Mouse (Mus musculus): ENCODE results near the gene Oasl2. TPM values are rescaled to one million over a fixed set of nuclear protein-coding genes. Genes with fewer than 3 reads are reported as not detected.
"Not testable (repeated sequence)": the region's sequence is repeated elsewhere in the genome, so short reads cannot be mapped to it uniquely, and the experiment has no call there.

The Oasl2 gene
- polyA plus RNA-seq, 1 experiment from 2014 or later, result 1.8 TPM

DNA sequence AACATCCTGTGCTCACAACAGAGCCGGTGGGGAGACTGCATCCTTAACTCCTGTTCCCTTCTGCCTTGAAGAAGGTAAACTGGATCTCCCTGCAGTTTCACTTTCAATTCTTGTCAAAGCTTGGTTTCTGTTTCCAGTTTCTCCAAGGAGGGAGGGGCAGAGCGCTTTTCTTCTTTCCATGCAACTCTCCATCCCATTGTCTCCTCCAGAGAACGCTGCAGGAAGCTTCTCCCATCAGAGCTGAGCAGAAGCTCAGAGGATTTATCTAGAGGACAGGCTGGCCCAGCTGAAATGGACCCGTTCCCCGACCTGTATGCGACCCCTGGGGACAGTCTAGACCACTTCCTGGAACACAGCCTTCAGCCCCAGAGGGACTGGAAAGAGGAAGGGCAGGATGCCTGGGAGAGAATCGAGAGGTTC lies 648 bp downstream of the Oasl2 start:
- 20% methylated on average over 7 of the region's 7 CpGs for WGBS
- Histone ChIP-seq H3K4me3 (ENCODE audit: low read depth, low read length) (no peak overlapping the region; the same call in 1 of the 2 replicates), H3K9me3 (ENCODE audit: control insufficient read depth, low read length) (no peaks in the 10 kb centered on the region), H3K36me3 (ENCODE audit: control insufficient read depth, insufficient read depth, low read length) (no peaks in the 10 kb centered on the region), H3K9ac (ENCODE audit: low read length) (peak overlapping the region; percentile 49), H3K27ac (replicated peaks; ENCODE audit: low read depth, low read length) (no peak overlapping the region), H3K4me2 (ENCODE audit: low read depth, severe bottlenecking) (no peak overlapping the region), H3K27me3 (ENCODE audit: control insufficient read depth, insufficient read depth, low read length) (no peaks in the 10 kb centered on the region), H3K4me1 (ENCODE audit: control insufficient read depth, insufficient read depth, low read length) (peaks cover 4% of the 10 kb centered on the region)
- DNase-seq (ENCODE audit: low spot score) (no peak), ATAC-seq (ENCODE audit: insufficient number of reproducible peaks, low FRiP score, low TSS enrichment, low read depth) (no peak)

GRCm38 (mm10) chr5:114898857-114899256 lies 2.1 kb downstream of the Oasl2 start:
- no peak for ATAC-seq (ENCODE audit: insufficient number of reproducible peaks, low FRiP score, low TSS enrichment, low read depth)
- DNase-seq (ENCODE audit: low spot score), result no peak
- no peaks in the 10 kb centered on the region for H3K9me3 ChIP-seq (ENCODE audit: control insufficient read depth, low read length)
- H3K27ac ChIP-seq (replicated peaks; ENCODE audit: low read depth, low read length), result no peak overlapping the region
- no peak overlapping the region for H3K9ac ChIP-seq (ENCODE audit: low read length)
- H3K36me3 ChIP-seq (ENCODE audit: control insufficient read depth, insufficient read depth, low read length), result no peaks in the 10 kb centered on the region
- 80% methylated on average over 7 of the region's 7 CpGs for WGBS
- H3K4me3 ChIP-seq (ENCODE audit: low read depth, low read length), result no peak overlapping the region
- no peak overlapping the region for H3K4me2 ChIP-seq (ENCODE audit: low read depth, severe bottlenecking)
- H3K4me1 ChIP-seq (ENCODE audit: control insufficient read depth, insufficient read depth, low read length), result peaks cover 4% of the 10 kb centered on the region
- no peaks in the 10 kb centered on the region for H3K27me3 ChIP-seq (ENCODE audit: control insufficient read depth, insufficient read depth, low read length)

DNA sequence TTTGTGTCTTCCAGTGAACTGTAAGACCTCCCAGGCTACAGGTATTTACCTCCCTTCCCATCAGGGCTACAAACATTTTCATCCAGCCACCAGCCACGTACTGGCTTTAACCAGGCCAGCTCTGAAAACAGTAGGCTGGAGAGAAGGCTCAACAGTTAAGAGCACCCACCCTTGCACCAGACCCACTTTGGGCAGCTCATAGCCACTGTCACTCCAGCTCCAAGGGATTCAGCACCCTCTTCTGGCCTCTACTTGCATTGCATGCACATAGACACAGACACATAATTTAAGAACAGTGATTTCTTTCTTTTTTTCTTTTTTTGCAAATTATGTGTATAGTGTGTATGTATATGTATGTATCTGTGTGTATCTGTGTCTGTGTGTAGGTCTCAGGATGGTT lies 5.7 kb downstream of the Oasl2 start:
- no peak overlapping the region for H3K4me3 ChIP-seq (ENCODE audit: low read depth, low read length)
- no peak overlapping the region for H3K27ac ChIP-seq (replicated peaks; ENCODE audit: low read depth, low read length)
- no peak overlapping the region for H3K4me2 ChIP-seq (ENCODE audit: low read depth, severe bottlenecking)
- DNase-seq (ENCODE audit: low spot score) (peak; percentile 68), ATAC-seq (ENCODE audit: insufficient number of reproducible peaks, low FRiP score, low TSS enrichment, low read depth) (no peak)
- H3K36me3 ChIP-seq (ENCODE audit: control insufficient read depth, insufficient read depth, low read length), result no peaks in the 10 kb centered on the region
- 33% methylated on average over 1 of the region's 1 CpGs for WGBS
- peaks cover 1% of the 10 kb centered on the region for H3K4me1 ChIP-seq (ENCODE audit: control insufficient read depth, insufficient read depth, low read length)
- no peaks in the 10 kb centered on the region for H3K27me3 ChIP-seq (ENCODE audit: control insufficient read depth, insufficient read depth, low read length)
- no peak overlapping the region for H3K9ac ChIP-seq (ENCODE audit: low read length)
- H3K9me3 ChIP-seq (ENCODE audit: control insufficient read depth, low read length), result no peaks in the 10 kb centered on the region

DNA sequence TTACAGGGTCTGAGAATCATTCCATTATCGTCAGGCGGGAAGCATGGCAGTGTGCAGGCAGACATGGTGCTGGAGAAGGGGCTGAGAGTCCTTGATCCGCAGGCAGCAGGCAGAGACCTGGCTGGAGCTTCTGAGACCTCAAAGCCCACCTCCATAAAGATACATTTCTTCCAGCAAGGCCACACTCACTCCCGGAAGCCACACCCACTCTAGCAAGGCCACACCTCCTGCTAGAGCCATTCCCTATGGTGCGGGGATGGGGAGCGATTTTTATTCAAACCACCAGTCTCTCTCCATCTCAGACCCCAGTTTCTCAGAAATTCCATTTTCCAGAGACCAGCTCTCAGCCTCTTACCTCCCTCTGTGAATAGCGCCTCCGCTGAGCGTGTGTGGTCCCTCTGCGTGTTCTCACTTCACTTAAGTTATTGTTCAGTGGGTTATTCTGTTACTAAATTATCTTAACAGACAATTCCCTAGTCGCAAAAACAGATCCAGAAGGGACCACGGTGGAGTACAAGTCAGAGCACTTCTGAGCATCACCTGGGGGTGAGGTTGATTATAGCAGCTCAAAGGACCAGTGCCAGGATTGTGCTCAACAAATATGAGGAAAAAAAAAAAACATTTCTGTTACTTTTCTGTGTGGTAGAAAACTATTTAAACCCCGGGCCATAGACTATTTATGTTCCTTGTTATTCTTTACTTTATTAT lies 12.0 kb downstream of the Oasl2 start:
- H3K36me3 ChIP-seq (ENCODE audit: control insufficient read depth, insufficient read depth, low read length), result no peaks in the 10 kb centered on the region
- H3K27ac ChIP-seq (replicated peaks; ENCODE audit: low read depth, low read length), result no peak overlapping the region
- no peaks in the 10 kb centered on the region for H3K9me3 ChIP-seq (ENCODE audit: control insufficient read depth, low read length)
- no peak overlapping the region for H3K9ac ChIP-seq (ENCODE audit: low read length)
- peak; percentile 30 for DNase-seq (ENCODE audit: low spot score)
- H3K27me3 ChIP-seq (ENCODE audit: control insufficient read depth, insufficient read depth, low read length), result no peaks in the 10 kb centered on the region
- H3K4me2 ChIP-seq (ENCODE audit: low read depth, severe bottlenecking), result no peak overlapping the region
- WGBS, result 54% methylated on average over 13 of the region's 13 CpGs
- ATAC-seq (ENCODE audit: insufficient number of reproducible peaks, low FRiP score, low TSS enrichment, low read depth), result no peak
- H3K4me3 ChIP-seq (ENCODE audit: low read depth, low read length), result no peak overlapping the region
- H3K4me1 ChIP-seq (ENCODE audit: control insufficient read depth, insufficient read depth, low read length), result no peaks in the 10 kb centered on the region

GRCm38 (mm10) chr5:114913686-114914085 lies 16.9 kb downstream of the Oasl2 start:
- no peaks in the 10 kb centered on the region for H3K27me3 ChIP-seq (ENCODE audit: control insufficient read depth, insufficient read depth, low read length)
- no peaks in the 10 kb centered on the region for H3K4me1 ChIP-seq (ENCODE audit: control insufficient read depth, insufficient read depth, low read length)
- H3K4me2 ChIP-seq (ENCODE audit: low read depth, severe bottlenecking), result no peak overlapping the region
- DNase-seq (ENCODE audit: low spot score), result no peak
- H3K9ac ChIP-seq (ENCODE audit: low read length), result no peak overlapping the region
- 76% methylated on average over 4 of the region's 4 CpGs for WGBS
- H3K27ac ChIP-seq (replicated peaks; ENCODE audit: low read depth, low read length), result no peak overlapping the region
- no peak overlapping the region for H3K4me3 ChIP-seq (ENCODE audit: low read depth, low read length)
- no peak for ATAC-seq (ENCODE audit: insufficient number of reproducible peaks, low FRiP score, low TSS enrichment, low read depth)
- H3K9me3 ChIP-seq (ENCODE audit: control insufficient read depth, low read length), result no peaks in the 10 kb centered on the region
- no peaks in the 10 kb centered on the region for H3K36me3 ChIP-seq (ENCODE audit: control insufficient read depth, insufficient read depth, low read length)

- WGBS, result 66% methylated on average over 8 of the region's 8 CpGs
- H3K4me3 ChIP-seq (ENCODE audit: low read depth, low read length), result no peak overlapping the region
- H3K4me2 ChIP-seq (ENCODE audit: low read depth, severe bottlenecking), result no peak overlapping the region
- no peaks in the 10 kb centered on the region for H3K36me3 ChIP-seq (ENCODE audit: control insufficient read depth, insufficient read depth, low read length)
- no peak overlapping the region for H3K27ac ChIP-seq (replicated peaks; ENCODE audit: low read depth, low read length)
- no peak for DNase-seq (ENCODE audit: low spot score)
- no peak overlapping the region for H3K9ac ChIP-seq (ENCODE audit: low read length)
- H3K27me3 ChIP-seq (ENCODE audit: control insufficient read depth, insufficient read depth, low read length), result no peaks in the 10 kb centered on the region
- no peaks in the 10 kb centered on the region for H3K4me1 ChIP-seq (ENCODE audit: control insufficient read depth, insufficient read depth, low read length)
- ATAC-seq (ENCODE audit: insufficient number of reproducible peaks, low FRiP score, low TSS enrichment, low read depth), result no peak
- no peaks in the 10 kb centered on the region for H3K9me3 ChIP-seq (ENCODE audit: control insufficient read depth, low read length)
Observed at GRCm38 (mm10) chr5:114914855-114915254, 18.1 kb downstream of the Oasl2 start.

- WGBS, result 91% methylated on average over 5 of the region's 5 CpGs
- Histone ChIP-seq H3K4me1 (ENCODE audit: control insufficient read depth, insufficient read depth, low read length) (no peaks in the 10 kb centered on the region), H3K9ac (ENCODE audit: low read length) (no peak overlapping the region), H3K36me3 (ENCODE audit: control insufficient read depth, insufficient read depth, low read length) (no peaks in the 10 kb centered on the region), H3K9me3 (ENCODE audit: control insufficient read depth, low read length) (no peaks in the 10 kb centered on the region), H3K27ac (replicated peaks; ENCODE audit: low read depth, low read length) (no peak overlapping the region), H3K4me2 (ENCODE audit: low read depth, severe bottlenecking) (no peak overlapping the region), H3K4me3 (ENCODE audit: low read depth, low read length) (no peak overlapping the region), H3K27me3 (ENCODE audit: control insufficient read depth, insufficient read depth, low read length) (no peaks in the 10 kb centered on the region)
- DNase-seq (ENCODE audit: low spot score), result no peak
- ATAC-seq (ENCODE audit: insufficient number of reproducible peaks, low FRiP score, low TSS enrichment, low read depth), result no peak
Observed at GRCm38 (mm10) chr5:114915854-114916253, 19.1 kb downstream of the Oasl2 start.

DNA sequence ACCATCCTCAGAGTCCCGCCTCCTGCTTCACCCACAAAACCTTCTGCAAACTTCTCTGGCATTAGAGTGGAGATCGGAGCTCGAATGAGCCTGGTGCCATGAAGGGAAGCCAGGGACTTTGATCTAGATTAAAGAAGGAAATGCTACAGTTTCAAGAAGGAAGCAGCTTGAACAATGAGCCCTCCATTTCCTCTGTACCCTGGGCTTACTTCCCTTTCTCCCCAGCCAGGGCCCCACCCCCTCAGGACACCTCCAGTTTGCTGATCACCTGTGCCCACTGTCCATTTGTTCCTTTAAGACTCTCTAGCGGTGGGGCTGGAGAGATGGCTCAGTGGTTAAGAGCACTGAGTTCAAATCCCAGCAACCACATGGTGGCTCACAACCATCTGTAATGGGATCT lies 20.0 kb downstream of the Oasl2 start:
- Histone ChIP-seq H3K27ac (replicated peaks; ENCODE audit: low read depth, low read length) (no peak overlapping the region), H3K36me3 (ENCODE audit: control insufficient read depth, insufficient read depth, low read length) (no peaks in the 10 kb centered on the region), H3K9ac (ENCODE audit: low read length) (no peak overlapping the region), H3K4me3 (ENCODE audit: low read depth, low read length) (no peak overlapping the region), H3K9me3 (ENCODE audit: control insufficient read depth, low read length) (no peaks in the 10 kb centered on the region), H3K4me2 (ENCODE audit: low read depth, severe bottlenecking) (no peak overlapping the region), H3K4me1 (ENCODE audit: control insufficient read depth, insufficient read depth, low read length) (no peaks in the 10 kb centered on the region), H3K27me3 (ENCODE audit: control insufficient read depth, insufficient read depth, low read length) (no peaks in the 10 kb centered on the region)
- WGBS, result 72% methylated on average over 4 of the region's 4 CpGs
- ATAC-seq (ENCODE audit: insufficient number of reproducible peaks, low FRiP score, low TSS enrichment, low read depth), result no peak
- no peak for DNase-seq (ENCODE audit: low spot score)

GRCm38 (mm10) chr5:114917357-114917756 lies 20.6 kb downstream of the Oasl2 start:
- H3K36me3 ChIP-seq (ENCODE audit: control insufficient read depth, insufficient read depth, low read length); H3K27ac ChIP-seq (replicated peaks; ENCODE audit: low read depth, low read length); H3K27me3 ChIP-seq (ENCODE audit: control insufficient read depth, insufficient read depth, low read length); H3K4me2 ChIP-seq (ENCODE audit: low read depth, severe bottlenecking); H3K4me3 ChIP-seq (ENCODE audit: low read depth, low read length); DNase-seq (ENCODE audit: low spot score); H3K4me1 ChIP-seq (ENCODE audit: control insufficient read depth, insufficient read depth, low read length); ATAC-seq (ENCODE audit: insufficient number of reproducible peaks, low FRiP score, low TSS enrichment, low read depth); H3K9ac ChIP-seq (ENCODE audit: low read length); H3K9me3 ChIP-seq (ENCODE audit: control insufficient read depth, low read length): not testable (repeated sequence)
- WGBS, result 95% methylated on average over 5 of the region's 5 CpGs
